Mouse (Mus musculus) liver, postnatal 0 days (tissue): Measurements from ENCODE around the gene Ccnl1.

Experiments used
- CTCF ChIP-seq: sonication (generic); IDR thresholded peaks from 2 replicates; pipeline ENCODE4 v1.5.1; 2016; ENCODE audit warnings: antibody characterized with exemption, low read depth
- EP300 ChIP-seq: IDR thresholded peaks from 2 replicates; pipeline ENCODE4 v1.6.1; 2016; ENCODE audit warnings: antibody characterized with exemption, low read depth, mild to moderate bottlenecking

DNA sequence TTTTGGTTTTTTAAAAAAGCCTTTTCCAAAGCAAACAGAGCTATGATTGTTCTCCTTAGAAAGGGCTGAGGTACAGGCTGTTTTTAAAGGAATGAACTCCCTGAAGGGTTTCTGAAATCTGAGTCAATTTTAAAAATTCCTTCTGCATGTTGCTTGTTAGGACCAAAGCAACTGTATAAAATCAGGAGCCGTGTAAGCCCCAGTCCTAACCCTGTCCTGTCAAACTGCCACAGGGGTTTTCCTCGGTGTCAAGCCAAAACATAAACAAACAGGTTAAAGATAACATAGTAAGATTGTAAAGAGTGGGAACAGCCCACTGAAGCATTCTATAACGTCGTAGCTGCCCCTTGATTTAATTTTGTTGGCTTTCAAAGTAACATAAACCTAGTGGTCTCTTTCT lies 53.9 kb downstream of the Ccnl1 start:
- TF ChIP-seq CTCF (no peak), EP300 (no peak)
